Mouse (Mus musculus) midbrain, embryonic 15.5 days (tissue): ENCODE results near the gene Olfr836. TPM values are rescaled to one million over a fixed set of nuclear protein-coding genes. Genes with fewer than 3 reads are reported as not detected.
"Not testable (repeated sequence)": the region's sequence is repeated elsewhere in the genome, so short reads cannot be mapped to it uniquely, and the experiment has no call there.

ENCODE experiments used
- ATAC-seq: fragments of 200-750 bp; cut with Nextera tagmentation; replicated peaks from 2 replicates; pipeline ENCODE4 v1.8.0; 2017; ENCODE audit warnings: moderate TSS enrichment
- H3K27ac ChIP-seq: fragments of 300-500 bp; sonication (generic); 2 replicates; pipeline ENCODE4 v1.5.1; 2015; ENCODE audit warnings: mild to moderate bottlenecking, inconsistent platforms
- H3K27me3 ChIP-seq: fragments of 300-500 bp; sonication (generic); replicated peaks from 2 replicates; pipeline ENCODE4 v1.6.1; 2015; ENCODE audit warnings: inconsistent platforms
- H3K36me3 ChIP-seq: fragments of 300-500 bp; sonication (generic); replicated peaks from 2 replicates; pipeline ENCODE4 v1.6.1; 2015; ENCODE audit warnings: inconsistent platforms
- H3K4me1 ChIP-seq: fragments of 300-500 bp; sonication (generic); 2 replicates; pipeline ENCODE4 v1.6.1; 2015; ENCODE audit warnings: inconsistent platforms
- H3K4me2 ChIP-seq: fragments of 300-500 bp; sonication (generic); 2 replicates; pipeline ENCODE4 v1.6.1; 2015; ENCODE audit warnings: inconsistent platforms, mild to moderate bottlenecking, moderate library complexity
- H3K4me3 ChIP-seq: fragments of 300-500 bp; sonication (generic); 2 replicates; pipeline ENCODE4 v1.5.1; 2015; ENCODE audit warnings: mild to moderate bottlenecking, inconsistent platforms
- H3K9ac ChIP-seq: fragments of 300-500 bp; sonication (generic); 2 replicates; pipeline ENCODE4 v1.6.1; 2015; ENCODE audit warnings: mild to moderate bottlenecking, inconsistent platforms
- H3K9me3 ChIP-seq: fragments of 300-500 bp; sonication (generic); 2 replicates; pipeline ENCODE4 v1.6.1; 2016; ENCODE audit warnings: inconsistent platforms
- WGBS: fragments of 180-500 bp; shearing (Covaris S2); methylation state at CpG from one replicate; pipeline ENCODE4 v1.1.7; 2015; ENCODE audit warnings: mixed read lengths; 5-methylcytosine and 5-hydroxymethylcytosine counted together
- polyA plus RNA-seq: library from polyadenylated mRNA; unstranded; fragments of >200 nt; fragmentation: Nextera tagmentation; extraction: Ambion mirVana; gene quantifications from 2 replicates; pipeline ENCODE4 v1.2.1, GENCODE M21; 2015

Olfr836 gene
- polyA plus RNA-seq = not detected in 2 replicates

DNA sequence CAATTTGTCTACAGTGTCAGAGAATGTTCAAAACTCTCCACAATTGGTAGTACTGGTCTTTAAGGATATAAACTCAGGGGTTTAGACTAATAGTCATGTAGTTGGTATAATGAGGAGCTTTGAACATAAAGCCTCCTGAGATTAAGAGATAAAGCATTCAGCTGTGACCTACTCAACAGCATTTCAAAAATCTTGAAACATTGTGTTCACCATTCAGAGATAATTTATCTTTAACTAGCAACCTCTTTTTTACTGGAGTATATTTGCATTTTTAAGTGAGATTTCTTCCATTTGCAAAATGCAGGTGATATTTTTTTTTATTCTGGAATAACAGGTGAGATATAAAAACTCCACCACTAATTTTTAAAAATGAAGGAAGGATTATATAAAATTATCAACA, at the start of gene Olfr836:
Gene Olfr836, plus strand, starts transcription at position 301 of the 400 bp plus-strand sequence.
- ATAC-seq = no peak
- Histone ChIP-seq H3K4me2 (no peak within 1 kb of the TSS), H3K27ac (no peak within 1 kb of the TSS), H3K9me3 (peaks cover 6% of the 10 kb centered on the region), H3K4me3 (no peak within 1 kb of the TSS), H3K9ac (no peak within 1 kb of the TSS), H3K27me3 (no peaks in the 10 kb centered on the region), H3K4me1 (no peaks in the 10 kb centered on the region), H3K36me3 (no peaks in the 10 kb centered on the region)

DNA sequence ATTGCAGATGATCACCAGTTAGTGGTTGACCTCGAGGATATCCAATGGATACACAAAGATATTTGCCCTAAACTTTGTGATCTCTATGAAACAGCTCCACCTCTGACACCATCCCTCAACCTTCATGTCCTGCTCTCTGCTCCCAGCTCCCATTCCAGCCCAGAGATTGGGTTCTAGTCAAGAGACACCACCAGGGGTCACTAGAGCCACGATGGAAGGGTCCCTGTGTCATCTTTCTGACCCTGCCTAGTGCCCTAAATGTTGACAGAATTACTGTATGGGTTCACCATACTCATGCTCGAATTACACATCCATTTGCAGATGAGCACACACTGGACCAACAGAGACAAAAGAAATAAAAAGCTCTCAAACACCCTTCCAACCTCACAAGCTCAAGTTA, 35.2 kb upstream of the Olfr836 start:
- 0 out of 2 replicates have a peak, but pooled peaks cover 4% of the 10 kb centered on the region for H3K9me3 ChIP-seq
- no peaks in the 10 kb centered on the region for H3K4me1 ChIP-seq
- no peak for ATAC-seq
- no peak overlapping the region for H3K4me3 ChIP-seq
- no peaks in the 10 kb centered on the region for H3K27me3 ChIP-seq
- H3K36me3 ChIP-seq = no peaks in the 10 kb centered on the region
- H3K4me2 ChIP-seq = no peak overlapping the region
- no peak overlapping the region for H3K27ac ChIP-seq
- H3K9ac ChIP-seq = no peak overlapping the region
- WGBS = 28% methylated on average over 3 of the region's 3 CpGs

GRCm38 (mm10) chr9:19092889-19093753, 27.1 kb upstream of the Olfr836 start:
- not testable (repeated sequence) for H3K9me3 ChIP-seq, H3K27me3 ChIP-seq, H3K36me3 ChIP-seq, H3K4me3 ChIP-seq, H3K27ac ChIP-seq, H3K4me1 ChIP-seq, H3K9ac ChIP-seq, ATAC-seq, H3K4me2 ChIP-seq
- WGBS = 68% methylated on average over 6 of the region's 6 CpGs

- H3K4me3 ChIP-seq = no peak overlapping the region
- H3K36me3 ChIP-seq = no peaks in the 10 kb centered on the region
- 0 out of 2 replicates have a peak, but pooled peaks cover 6% of the 10 kb centered on the region for H3K9me3 ChIP-seq
- H3K4me2 ChIP-seq = no peak overlapping the region
- no peaks in the 10 kb centered on the region for H3K27me3 ChIP-seq
- H3K4me1 ChIP-seq = no peaks in the 10 kb centered on the region
- H3K27ac ChIP-seq = no peak overlapping the region
- ATAC-seq = no peak
- H3K9ac ChIP-seq = no peak overlapping the region
- WGBS = 85% methylated on average over 4 of the region's 4 CpGs
Measured at GRCm38 (mm10) chr9:19097286-19097685, 22.9 kb upstream of the Olfr836 start.

- H3K36me3 ChIP-seq = no peaks in the 10 kb centered on the region
- H3K4me2 ChIP-seq = no peak within 1 kb of the TSS
- peaks cover 5% of the 10 kb centered on the region; the same call in 1 of the 2 replicates for H3K9me3 ChIP-seq
- H3K4me3 ChIP-seq = no peak within 1 kb of the TSS
- H3K27me3 ChIP-seq = no peaks in the 10 kb centered on the region
- no peaks in the 10 kb centered on the region for H3K4me1 ChIP-seq
- 81% methylated on average over 1 of the region's 1 CpGs for WGBS
- no peak within 1 kb of the TSS for H3K27ac ChIP-seq
- H3K9ac ChIP-seq = no peak within 1 kb of the TSS
- no peak for ATAC-seq
Measured at GRCm38 (mm10) chr9:19136017-19136416, 15.8 kb downstream of the Olfr836 start, which contains the start of gene Olfr837. Gene Olfr837, plus strand, starts transcription at chr9:19136317.

Other genes starting within 250 kb of the Olfr836 start
- not detected in 2 replicates for gene Olfr830, start 245.7 kb upstream of the Olfr836 start, polyA plus RNA-seq
- not detected in 2 replicates for gene Olfr832, start 183.3 kb upstream of the Olfr836 start, polyA plus RNA-seq
- not detected in 2 replicates for gene Olfr834, start 132.4 kb upstream of the Olfr836 start, polyA plus RNA-seq
- not detected in 2 replicates for gene Olfr835, start 87.6 kb upstream of the Olfr836 start, polyA plus RNA-seq
- not detected in 2 replicates for gene Olfr837, start 15.9 kb downstream of the Olfr836 start, polyA plus RNA-seq
- gene Olfr839-ps1, start 56.9 kb downstream of the Olfr836 start, polyA plus RNA-seq = not detected in 2 replicates
- not detected in 2 replicates for gene Olfr843, start 131.6 kb downstream of the Olfr836 start, polyA plus RNA-seq
- gene Olfr844, start 196.0 kb downstream of the Olfr836 start, polyA plus RNA-seq = not detected in 2 replicates
- not detected in 2 replicates for gene Olfr845, start 216.1 kb downstream of the Olfr836 start, polyA plus RNA-seq
- gene Olfr846, start 243.6 kb downstream of the Olfr836 start, polyA plus RNA-seq = not detected in 2 replicates